Mouse (Mus musculus) left cerebral cortex, adult 2 months (tissue): ENCODE measurements around the gene Ak3. TPM values are rescaled to one million over a fixed set of nuclear protein-coding genes. Genes with fewer than 3 reads are reported as not detected.
A peak's percentile ranks its signal among the peaks of the same experiment; 100 is the strongest.
"Not testable (repeated sequence)": the region's sequence is repeated elsewhere in the genome, so short reads cannot be mapped to it uniquely, and the experiment has no call there.

Experiments
- DNase-seq, 2 experiments: peaks; one replicate each; pipeline ENCODE4 v3.0.0; 2021 to 2022; ENCODE audit warnings: low spot score in 2 of 2, mixed read lengths in 1 of 2; ENCODE audit errors: extremely low spot score in 1 of 2
- H3K27ac ChIP-seq: fragments of 200-600 bp; 2 replicates; pipeline ENCODE4 v1.8.1; 2022
- H3K4me3 ChIP-seq: fragments of 200-600 bp; 2 replicates; pipeline ENCODE4 v1.8.1; 2022
- CTCF ChIP-seq: fragments of 200-600 bp; IDR thresholded peaks from 2 replicates; pipeline ENCODE4 v1.8.1; 2022; ENCODE audit warnings: antibody characterized with exemption, mild to moderate bottlenecking, moderate library complexity
- intact Hi-C: fragments of 180-260 bp; cut with DNase I; formaldehyde crosslinking; loops from one replicate; pipeline ENCODE4 v1.15.1; 2025
- total RNA-seq, 2 experiments: library from RNA; stranded (reverse); gene quantifications; 2 replicates each; pipeline ENCODE4 v1.2.3; 2021

Ak3 gene
- total RNA-seq, 2 experiments from 2014 or later: 51.8 to 56.1 TPM

DNA sequence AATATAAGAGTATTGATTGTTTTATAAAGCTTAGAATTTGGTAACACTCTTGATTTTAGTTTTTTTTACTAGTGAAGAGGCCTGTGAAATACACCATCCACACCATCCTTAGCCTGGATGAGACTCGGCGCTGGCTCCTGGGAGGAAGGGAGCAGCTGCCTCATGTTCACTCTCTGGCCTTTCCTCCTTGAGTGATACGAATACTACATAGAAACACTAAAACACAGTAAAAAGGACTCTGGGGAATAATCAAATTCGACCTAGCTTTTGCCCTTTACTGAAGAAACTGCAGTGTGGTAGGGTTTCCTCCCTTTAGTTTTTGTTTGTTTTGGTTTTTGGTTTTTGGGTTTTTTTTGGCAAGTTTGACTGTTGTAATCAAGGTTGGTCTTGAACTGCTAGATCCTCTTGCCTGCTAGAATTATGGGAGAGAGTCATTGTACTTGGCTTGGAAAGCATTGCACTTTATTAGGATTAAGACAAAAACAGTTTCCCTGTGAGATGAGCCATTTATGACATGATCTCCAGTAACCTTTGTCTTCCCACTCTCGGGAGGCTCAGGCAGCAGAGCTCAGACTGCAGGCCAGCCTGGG, 33.2 kb downstream of the Ak3 start:
- intact Hi-C loops: no loop called here
- no peak overlapping the region for H3K4me3 ChIP-seq
- no peak overlapping the region for H3K27ac ChIP-seq
- no peak for TF ChIP-seq CTCF
- DNase-seq: no peak

DNA sequence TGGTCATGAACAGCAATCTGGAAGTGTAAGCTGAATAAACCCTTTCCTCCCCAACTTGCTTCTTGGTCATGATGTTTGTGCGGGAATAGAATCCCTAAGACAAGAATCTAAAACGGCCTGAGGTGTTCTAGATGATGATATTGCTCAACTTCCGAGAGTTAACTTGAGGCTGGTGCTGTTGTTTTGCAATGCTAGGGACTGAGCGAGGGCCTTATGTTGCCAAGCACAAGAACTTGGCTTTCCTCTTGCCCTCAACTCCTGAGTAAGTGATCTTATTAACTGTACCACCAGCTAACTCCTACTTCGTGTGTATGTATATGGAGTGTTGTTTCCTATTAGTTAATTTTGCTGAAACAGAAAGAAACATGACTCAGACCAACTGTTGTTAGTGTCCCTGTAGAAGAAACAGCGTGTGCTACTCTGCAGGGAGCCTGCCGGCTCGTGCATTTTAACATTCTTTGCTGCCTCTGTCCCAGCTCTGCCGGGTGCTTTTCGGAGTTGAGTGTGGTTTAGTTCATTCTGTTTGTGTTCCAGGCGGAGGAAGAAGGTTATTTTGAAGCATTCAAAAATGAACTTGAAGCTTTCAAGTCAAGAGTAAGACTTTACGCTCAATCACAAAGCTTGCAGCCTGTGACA, 36.3 kb downstream of the Ak3 start:
- TF ChIP-seq CTCF: no peak
- no peak for DNase-seq
- intact Hi-C loops: no loop called here
- H3K27ac ChIP-seq: no peak overlapping the region
- no peak overlapping the region for H3K4me3 ChIP-seq

DNA sequence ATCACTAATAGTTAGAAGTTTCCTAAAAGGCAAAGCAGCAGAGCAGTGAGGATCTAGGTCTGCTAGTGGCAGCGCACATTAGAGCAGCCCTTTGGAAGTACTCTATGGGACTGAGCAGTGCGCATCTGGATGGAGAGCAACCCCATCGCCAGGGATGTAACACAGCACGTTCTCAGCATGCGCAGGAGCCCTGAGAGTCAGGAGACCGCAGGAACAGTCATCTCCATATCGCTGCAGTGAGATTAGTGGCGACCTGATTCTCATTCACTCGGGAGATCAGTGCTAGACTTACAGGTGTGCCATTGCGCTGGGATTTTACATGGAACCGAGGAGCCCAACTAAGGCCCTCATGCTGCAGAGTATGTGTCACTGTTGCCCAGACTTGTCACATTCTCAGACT, 38.7 kb downstream of the Ak3 start:
- no peak for TF ChIP-seq CTCF
- intact Hi-C loops: no loop called here
- H3K27ac ChIP-seq: no peak overlapping the region
- no peak overlapping the region for H3K4me3 ChIP-seq
- DNase-seq: no peak

DNA sequence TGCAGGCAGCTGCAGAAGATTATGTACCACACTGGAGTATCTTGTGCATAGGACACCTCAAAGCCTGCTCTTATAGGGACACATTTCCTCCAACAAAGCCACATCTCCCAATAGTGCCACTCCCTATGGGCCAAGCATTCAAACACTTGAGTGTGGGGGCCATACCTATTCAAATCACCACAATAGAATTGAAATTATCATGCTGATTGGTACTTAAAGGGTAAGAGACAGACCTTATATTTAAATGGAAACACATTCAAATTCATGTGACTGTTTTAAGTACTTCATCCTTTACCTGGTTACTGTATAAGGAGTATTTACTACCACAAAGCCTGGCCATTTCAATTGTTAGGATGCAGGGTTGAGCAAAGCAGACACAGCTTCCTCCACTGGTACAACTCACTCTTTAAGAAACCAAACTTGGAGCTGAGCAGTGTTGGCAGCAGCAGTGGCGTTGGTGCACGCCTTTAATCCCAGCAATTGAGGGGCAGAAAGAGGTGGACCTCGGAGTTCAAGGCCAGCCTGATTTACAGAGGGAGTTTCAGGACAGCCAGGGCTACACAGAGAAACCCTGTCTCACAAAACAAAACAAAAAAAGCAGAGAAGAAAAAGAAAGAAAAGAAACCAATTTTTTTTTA, 39.6 kb downstream of the Ak3 start:
- no peak for TF ChIP-seq CTCF

DNA sequence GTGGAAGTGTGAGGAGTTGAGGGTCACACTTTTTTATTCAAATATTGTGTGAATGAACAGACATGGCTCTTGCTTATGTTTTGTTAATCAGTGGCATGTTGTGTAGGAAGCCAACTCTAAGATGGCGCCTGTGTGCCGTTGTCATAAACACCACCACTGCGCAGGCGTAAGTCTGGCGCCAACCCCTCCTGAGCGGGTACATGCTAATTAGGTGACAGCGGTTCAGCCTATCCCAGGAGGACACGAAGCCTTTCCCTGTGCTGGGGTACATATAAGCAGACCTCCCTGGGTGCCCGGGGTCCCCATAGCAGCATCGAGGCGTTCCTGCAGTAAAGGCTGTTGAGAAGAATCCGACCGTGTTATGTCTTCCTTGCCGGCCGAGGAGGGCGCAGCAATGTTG, 47.4 kb downstream of the Ak3 start:
- DNase-seq, intact Hi-C loops: not testable (repeated sequence)

More for the DNA sequence above, 39.6 kb downstream of the Ak3 start:
- intact Hi-C loops: no loop called here
- Histone ChIP-seq H3K4me3 (no peak overlapping the region), H3K27ac (no peak overlapping the region)
- DNase-seq: no peak

DNA sequence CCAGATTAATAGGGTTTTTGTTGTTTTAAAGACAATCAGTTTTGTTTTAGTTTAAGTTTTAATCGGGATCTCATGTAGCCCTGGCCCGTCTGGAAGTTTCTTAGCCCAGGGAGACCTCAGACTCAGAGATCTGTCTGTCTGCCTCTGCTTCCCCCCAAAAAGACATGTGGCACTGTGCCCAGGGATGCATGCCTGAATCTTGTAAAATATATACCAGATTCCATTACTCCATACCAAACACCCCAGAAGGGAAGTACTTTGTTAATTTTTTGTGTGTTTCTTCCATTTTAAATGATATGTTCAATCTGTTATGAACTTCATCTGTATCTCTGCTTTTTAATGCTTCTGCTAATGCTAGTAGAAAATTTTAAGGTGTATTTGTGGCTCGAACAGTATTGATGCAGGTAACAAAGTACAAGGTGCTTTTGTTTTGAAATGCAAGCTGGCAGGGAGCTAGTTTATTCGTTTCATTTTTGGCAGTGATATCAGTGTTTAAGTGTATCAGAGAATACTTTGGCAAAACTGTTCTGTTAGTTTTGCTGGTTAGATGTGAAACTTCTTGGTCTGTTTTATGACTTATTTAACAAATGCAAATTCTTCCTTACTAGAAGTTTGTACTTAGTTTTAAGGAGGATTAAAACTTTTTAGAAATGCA, 49.7 kb downstream of the Ak3 start:
- Histone ChIP-seq H3K27ac (no peak overlapping the region), H3K4me3 (no peak overlapping the region)
- DNase-seq: no peak
- no peak for TF ChIP-seq CTCF
- intact Hi-C loops: no loop called here

More for the DNA sequence above, 47.4 kb downstream of the Ak3 start:
- not testable (repeated sequence) for H3K4me3 ChIP-seq, H3K27ac ChIP-seq

DNA sequence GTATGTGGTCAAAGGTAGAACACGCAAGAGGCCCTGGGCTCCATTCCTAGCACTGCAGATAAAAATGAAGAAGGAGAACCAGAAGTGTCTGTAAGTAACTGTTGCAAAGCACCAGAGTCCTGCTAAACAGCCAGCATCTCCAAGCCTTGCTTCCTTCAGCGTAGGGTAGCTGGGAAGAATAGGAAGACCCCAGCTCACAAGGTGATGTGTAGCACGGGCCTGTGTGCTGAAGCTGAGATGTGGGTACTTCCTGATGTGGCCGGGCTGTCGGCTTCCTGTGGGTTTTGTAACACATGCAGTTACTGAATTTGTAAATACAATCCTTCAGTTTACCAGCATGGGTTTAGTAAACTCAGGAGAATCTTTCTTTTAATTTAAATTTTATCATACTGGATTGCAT, 52.4 kb downstream of the Ak3 start:
- intact Hi-C loops: no loop called here
- no peak overlapping the region for H3K4me3 ChIP-seq
- no peak for TF ChIP-seq CTCF
- H3K27ac ChIP-seq: peak overlapping the region; percentile 71; the same call in 1 of the 2 replicates
- no peak for DNase-seq

DNA sequence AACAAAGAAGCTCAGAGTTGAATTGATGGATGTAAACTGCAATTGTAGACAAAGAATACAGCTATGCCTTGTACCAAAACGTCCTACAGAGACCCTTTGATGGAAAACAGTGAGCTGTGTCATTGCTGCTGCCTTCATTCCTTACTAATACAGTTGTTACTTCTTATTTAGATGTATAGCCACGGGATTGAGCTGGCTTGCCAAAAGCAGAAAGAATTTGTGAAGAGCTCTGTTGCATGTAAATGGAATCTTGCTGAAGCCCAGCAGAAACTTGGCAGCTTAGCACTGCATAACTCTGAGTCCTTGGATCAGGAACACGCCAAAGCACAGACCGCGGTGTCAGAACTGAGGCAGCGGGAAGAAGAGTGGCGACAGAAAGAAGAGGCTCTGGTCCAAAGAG, 52.9 kb downstream of the Ak3 start:
- Histone ChIP-seq H3K27ac (peak overlapping the region; percentile 71; the same call in 1 of the 2 replicates), H3K4me3 (no peak overlapping the region)
- intact Hi-C loops: no loop called here
- TF ChIP-seq CTCF: no peak
- peak in 1 of 2 experiments; percentile 18 for DNase-seq

DNA sequence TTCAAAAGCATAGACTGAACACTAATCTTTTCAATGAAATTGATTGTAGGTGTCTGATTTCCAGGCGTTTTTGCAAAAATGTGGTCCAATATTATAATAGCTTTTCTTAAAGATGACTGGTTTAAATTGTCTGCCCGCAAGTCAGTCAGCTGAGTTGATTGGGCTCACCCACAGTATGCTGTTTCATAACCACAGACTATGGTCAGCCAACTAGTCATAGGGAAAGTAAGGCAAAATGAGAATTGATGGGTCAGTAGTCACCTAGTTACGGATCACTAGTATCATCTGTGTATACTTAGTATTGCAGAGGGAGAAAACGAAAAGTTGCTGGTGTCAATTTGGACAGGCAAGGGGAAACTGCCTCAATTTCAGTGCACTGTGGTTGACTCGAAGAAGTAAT, 56.4 kb downstream of the Ak3 start:
- intact Hi-C loops: no loop called here
- no peak for DNase-seq
- H3K27ac ChIP-seq: peak overlapping the region; percentile 97
- no peak for TF ChIP-seq CTCF
- H3K4me3 ChIP-seq: peak overlapping the region; percentile 76

DNA sequence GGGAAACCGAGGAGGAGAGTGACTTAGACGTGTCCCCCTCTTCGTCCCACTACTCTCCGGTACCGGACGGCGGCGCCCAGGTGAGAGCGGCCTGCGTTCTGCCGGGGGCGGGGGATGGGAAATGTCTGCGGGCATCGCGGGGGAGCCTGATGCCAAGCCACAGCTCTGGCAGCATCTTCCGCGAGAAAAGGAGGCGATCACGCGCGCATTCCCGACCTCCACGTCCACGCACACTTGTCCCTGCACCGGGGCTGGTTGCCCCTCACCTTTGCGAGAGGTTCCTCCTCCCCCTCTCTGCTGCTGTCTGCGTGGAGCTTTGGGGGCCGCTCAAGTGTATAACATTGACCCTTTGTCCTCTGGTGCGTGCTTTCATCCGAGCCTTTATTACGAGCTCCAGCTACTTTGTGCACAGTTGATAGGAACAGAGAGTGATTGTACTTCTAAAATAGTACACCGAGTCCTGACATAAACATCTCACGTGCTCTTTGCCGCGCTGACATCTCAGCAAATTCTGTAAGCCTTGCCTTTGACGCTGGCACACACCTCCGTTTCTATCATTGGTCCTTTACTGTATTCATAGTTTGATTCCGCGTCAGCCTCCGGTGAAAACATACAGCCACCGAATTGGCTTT, 57.1 kb downstream of the Ak3 start:
- peak overlapping the region; percentile 76 for H3K4me3 ChIP-seq
- no peak for TF ChIP-seq CTCF
- peak overlapping the region; percentile 97 for H3K27ac ChIP-seq
- intact Hi-C loops: loop anchor here (1.0 kb wide), 1 partner anchor 58 kb away; no protein-coding TSS in a partner anchor
- no peak for DNase-seq

DNA sequence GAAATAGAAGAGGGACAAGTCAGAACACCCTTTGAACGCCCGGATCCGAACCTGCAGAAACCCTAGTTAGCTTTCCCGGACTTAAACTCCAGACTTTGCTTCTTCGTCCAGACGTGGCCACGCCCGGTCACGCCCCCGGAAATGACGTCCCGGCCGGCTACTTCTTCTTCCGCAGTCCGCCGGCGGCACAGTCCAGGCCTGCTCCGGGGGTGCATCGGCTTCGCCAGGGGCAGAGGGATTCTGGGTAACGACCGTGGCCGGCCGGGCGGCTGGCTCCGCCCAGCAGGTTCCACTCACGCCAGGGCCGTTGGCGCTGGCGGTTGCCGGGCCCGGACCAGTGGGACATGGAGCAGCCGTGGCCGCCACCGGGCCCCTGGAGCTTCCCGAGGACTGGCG, 57.6 kb downstream of the Ak3 start, which contains the start of gene Cdc37l1:
Gene Cdc37l1 (plus strand): TSS at position 159 of the 396 bp plus-strand sequence.
- H3K4me3 ChIP-seq: peak within 1 kb of the TSS; percentile 76
- intact Hi-C loops: loop anchor here (1.0 kb wide), 1 partner anchor 58 kb away; no protein-coding TSS in a partner anchor
- peak; percentile 96 to 97 for DNase-seq
- peak within 1 kb of the TSS; percentile 97 for H3K27ac ChIP-seq
- TF ChIP-seq CTCF: no peak; the same call in 1 of the 2 replicates
